Mouse (Mus musculus) neural tube, embryonic 15.5 days (tissue): ENCODE measurements around the gene Cdk18. TPM values are rescaled to one million over a fixed set of nuclear protein-coding genes. Genes with fewer than 3 reads are reported as not detected.

Experiments used
- ATAC-seq: fragments of 200-750 bp; cut with Nextera tagmentation; 2 replicates; pipeline ENCODE4 v1.8.0; 2017; ENCODE audit warnings: mild to moderate bottlenecking, moderate TSS enrichment, moderate library complexity; ENCODE audit not compliant: low FRiP score
- H3K27ac ChIP-seq: fragments of 300-500 bp; sonication (generic); replicated peaks from 2 replicates; pipeline ENCODE4 v1.5.1; 2015; ENCODE audit warnings: mild to moderate bottlenecking, inconsistent platforms
- H3K27me3 ChIP-seq: fragments of 300-500 bp; sonication (generic); replicated peaks from 2 replicates; pipeline ENCODE4 v1.6.1; 2015; ENCODE audit warnings: inconsistent platforms
- H3K36me3 ChIP-seq: fragments of 300-500 bp; sonication (generic); 2 replicates; pipeline ENCODE4 v1.6.1; 2015; ENCODE audit warnings: inconsistent platforms
- H3K4me1 ChIP-seq: fragments of 300-500 bp; sonication (generic); 2 replicates; pipeline ENCODE4 v1.6.1; 2015; ENCODE audit warnings: inconsistent platforms
- H3K4me2 ChIP-seq: fragments of 300-500 bp; sonication (generic); 2 replicates; pipeline ENCODE4 v1.6.1; 2015; ENCODE audit warnings: inconsistent platforms, mild to moderate bottlenecking, moderate library complexity
- H3K4me3 ChIP-seq: fragments of 300-500 bp; sonication (generic); replicated peaks from 2 replicates; pipeline ENCODE4 v1.5.1; 2015; ENCODE audit warnings: mild to moderate bottlenecking, inconsistent platforms
- H3K9ac ChIP-seq: fragments of 300-500 bp; sonication (generic); replicated peaks from 2 replicates; pipeline ENCODE4 v1.6.1; 2015; ENCODE audit warnings: mild to moderate bottlenecking, inconsistent platforms
- H3K9me3 ChIP-seq: fragments of 300-500 bp; sonication (generic); replicated peaks from 2 replicates; pipeline ENCODE4 v1.6.1; 2016; ENCODE audit warnings: inconsistent platforms
- WGBS: fragments of 180-500 bp; shearing (Covaris S2); methylation state at CpG from one replicate; pipeline ENCODE4 v1.1.7; 2015; ENCODE audit warnings: mixed read lengths; 5-methylcytosine and 5-hydroxymethylcytosine counted together
- polyA plus RNA-seq: library from polyadenylated mRNA; unstranded; fragments of >200 nt; fragmentation: Nextera tagmentation; extraction: Ambion mirVana; gene quantifications from 2 replicates; pipeline ENCODE4 v1.2.1, GENCODE M21; 2015

Gene Cdk18
- polyA plus RNA-seq, 1 experiment from 2014 or later = 0.68 TPM

DNA sequence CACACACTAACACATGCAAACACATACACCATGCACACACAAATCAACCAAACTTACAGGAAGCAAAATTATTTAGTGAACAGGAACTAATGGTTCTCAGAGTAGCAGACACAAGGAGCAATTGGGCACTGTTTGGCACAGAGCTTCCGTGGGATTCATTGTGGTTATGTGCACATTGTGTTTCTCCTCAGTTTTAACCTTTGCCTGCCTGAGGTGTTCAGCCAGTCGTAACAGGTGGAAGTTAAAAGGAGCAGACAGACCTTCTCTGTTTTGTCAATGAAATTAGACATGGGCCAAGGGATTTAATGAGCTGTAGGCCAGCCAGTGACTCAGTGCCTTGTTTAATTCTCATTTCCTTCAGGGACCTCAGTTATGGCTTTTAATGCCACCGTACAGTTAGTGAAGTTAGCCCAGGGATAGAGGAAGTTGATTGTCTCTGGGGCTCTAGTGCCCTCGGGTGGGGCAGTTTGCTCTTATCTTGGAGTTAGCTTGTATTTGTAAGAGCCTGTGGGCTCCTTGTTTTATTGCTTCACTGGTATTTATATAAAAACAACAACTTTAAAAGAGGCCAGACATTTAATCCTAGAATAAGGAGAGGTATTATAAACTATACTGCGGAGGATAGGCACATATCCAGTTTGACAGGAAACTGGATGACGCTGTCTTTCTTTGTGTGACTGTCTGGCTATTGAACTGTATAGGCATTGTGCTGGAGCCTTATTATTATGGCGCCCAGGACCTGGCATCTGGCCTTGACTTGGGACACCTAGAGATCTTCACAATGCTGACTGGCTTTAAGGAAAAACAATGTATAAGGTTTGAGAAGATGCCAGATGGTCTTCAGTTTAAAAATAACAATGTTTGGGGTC lies 54.1 kb downstream of the Cdk18 start:
- no peaks in the 10 kb centered on the region for H3K9me3 ChIP-seq
- no peak overlapping the region for H3K4me3 ChIP-seq
- H3K27ac ChIP-seq = no peak overlapping the region
- no peak overlapping the region for H3K4me2 ChIP-seq
- ATAC-seq = no peak
- H3K9ac ChIP-seq = no peak overlapping the region
- 62% methylated on average over 7 of the region's 7 CpGs for WGBS
- H3K4me1 ChIP-seq = no peaks in the 10 kb centered on the region
- H3K27me3 ChIP-seq = no peaks in the 10 kb centered on the region
- no peaks in the 10 kb centered on the region for H3K36me3 ChIP-seq

DNA sequence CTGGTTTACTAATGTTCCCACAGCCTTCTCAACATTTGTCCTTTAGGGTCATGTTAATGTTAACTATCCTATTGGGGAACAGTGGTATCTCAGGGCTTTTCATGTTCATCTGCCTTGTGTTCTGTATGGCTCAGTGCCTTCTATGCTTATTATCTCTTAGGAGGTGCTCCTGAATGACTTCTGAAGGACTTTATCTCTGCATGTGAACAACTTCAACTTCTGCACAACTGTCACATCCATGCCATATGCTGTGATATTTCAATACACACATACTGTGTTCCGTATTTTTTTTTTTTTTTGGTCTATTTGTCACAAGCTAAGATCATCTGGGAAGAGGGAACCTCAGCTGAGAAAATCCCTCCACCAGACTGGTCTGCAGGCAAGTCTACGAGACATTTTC lies 61.1 kb downstream of the Cdk18 start:
- no peaks in the 10 kb centered on the region for H3K4me1 ChIP-seq
- no peaks in the 10 kb centered on the region for H3K27me3 ChIP-seq
- H3K36me3 ChIP-seq = no peaks in the 10 kb centered on the region
- no peak overlapping the region for H3K9ac ChIP-seq
- ATAC-seq = no peak
- no peak overlapping the region for H3K4me2 ChIP-seq
- WGBS = 95% methylated on average over 2 of the region's 2 CpGs
- no peaks in the 10 kb centered on the region for H3K9me3 ChIP-seq
- no peak overlapping the region for H3K4me3 ChIP-seq
- H3K27ac ChIP-seq = no peak overlapping the region

DNA sequence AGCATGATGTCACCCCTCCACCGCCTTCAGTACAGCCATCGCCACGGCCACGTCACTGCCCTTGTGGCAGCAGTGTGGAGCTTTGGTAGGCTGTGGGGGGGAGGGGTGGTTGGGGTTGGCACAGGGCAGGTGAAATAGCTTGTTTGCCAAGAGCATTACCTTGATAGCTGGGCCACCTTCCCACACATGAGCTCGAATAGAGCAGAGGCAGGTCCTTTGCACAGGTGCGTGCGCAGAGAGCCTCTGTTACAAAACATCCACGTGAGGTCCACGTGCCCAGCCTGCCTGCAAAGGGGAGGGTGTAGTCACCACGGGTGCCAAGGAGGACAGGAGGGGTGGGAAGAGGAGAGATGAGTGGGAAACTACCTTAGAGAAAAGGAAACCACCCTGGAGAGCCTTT lies 63.9 kb downstream of the Cdk18 start:
- no peak overlapping the region for H3K9ac ChIP-seq
- 92% methylated on average over 10 of the region's 10 CpGs for WGBS
- ATAC-seq = no peak
- no peaks in the 10 kb centered on the region for H3K36me3 ChIP-seq
- H3K9me3 ChIP-seq = no peaks in the 10 kb centered on the region
- H3K4me3 ChIP-seq = no peak overlapping the region
- H3K4me2 ChIP-seq = no peak overlapping the region
- H3K27ac ChIP-seq = no peak overlapping the region
- no peaks in the 10 kb centered on the region for H3K4me1 ChIP-seq
- H3K27me3 ChIP-seq = no peaks in the 10 kb centered on the region

DNA sequence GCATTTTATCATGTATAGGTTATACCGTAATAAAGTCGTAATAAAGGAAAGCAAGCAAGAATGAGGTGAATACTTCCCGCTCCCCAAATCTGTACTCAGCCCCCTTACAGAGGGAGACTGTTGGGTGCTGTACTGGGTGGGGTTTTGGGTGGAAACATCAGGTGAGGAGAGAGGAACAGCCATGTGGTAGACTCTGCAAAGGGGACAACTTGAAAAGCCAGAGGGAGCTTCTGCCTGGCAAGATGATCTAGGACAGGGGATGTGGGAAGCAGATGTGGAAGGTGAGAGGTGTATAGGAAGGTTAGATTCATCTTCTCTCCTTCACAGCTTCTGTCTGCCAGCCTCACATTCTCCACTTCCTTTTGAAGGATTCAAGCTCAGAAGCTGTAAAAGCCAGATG lies 68.8 kb downstream of the Cdk18 start:
- no peaks in the 10 kb centered on the region for H3K36me3 ChIP-seq
- H3K27ac ChIP-seq = no peak overlapping the region
- peaks cover 31% of the 10 kb centered on the region for H3K27me3 ChIP-seq
- H3K9me3 ChIP-seq = no peaks in the 10 kb centered on the region
- no peak for ATAC-seq
- no peak overlapping the region for H3K4me3 ChIP-seq
- H3K4me1 ChIP-seq = peaks cover 15% of the 10 kb centered on the region
- no peak overlapping the region for H3K4me2 ChIP-seq
- H3K9ac ChIP-seq = no peak overlapping the region
- 93% methylated on average over 3 of the region's 3 CpGs for WGBS

DNA sequence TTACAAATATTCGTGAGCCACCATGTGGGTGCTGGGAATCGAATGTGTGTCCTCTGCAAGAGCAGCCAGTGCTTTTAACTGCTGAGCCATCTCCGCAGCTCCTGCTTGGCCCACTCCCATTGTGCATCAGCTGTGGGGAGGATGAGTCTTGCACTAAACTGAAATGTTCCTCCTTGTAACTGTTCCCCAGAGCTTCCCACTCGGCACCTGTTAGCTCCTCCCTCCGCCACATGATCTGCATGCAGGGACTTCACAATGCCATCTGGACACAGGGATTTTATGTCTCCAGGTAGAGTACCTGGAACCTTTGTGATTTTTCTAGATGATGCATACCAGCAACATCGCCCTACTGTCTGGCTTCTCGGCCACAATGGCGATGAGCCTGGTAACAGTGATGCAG lies 70.0 kb downstream of the Cdk18 start:
- Histone ChIP-seq H3K36me3 (no peaks in the 10 kb centered on the region), H3K27me3 (peaks cover 34% of the 10 kb centered on the region), H3K4me2 (no peak overlapping the region), H3K9me3 (no peaks in the 10 kb centered on the region), H3K4me1 (peaks cover 15% of the 10 kb centered on the region), H3K9ac (no peak overlapping the region), H3K4me3 (no peak overlapping the region), H3K27ac (no peak overlapping the region)
- ATAC-seq = no peak
- WGBS = 84% methylated on average over 8 of the region's 8 CpGs

DNA sequence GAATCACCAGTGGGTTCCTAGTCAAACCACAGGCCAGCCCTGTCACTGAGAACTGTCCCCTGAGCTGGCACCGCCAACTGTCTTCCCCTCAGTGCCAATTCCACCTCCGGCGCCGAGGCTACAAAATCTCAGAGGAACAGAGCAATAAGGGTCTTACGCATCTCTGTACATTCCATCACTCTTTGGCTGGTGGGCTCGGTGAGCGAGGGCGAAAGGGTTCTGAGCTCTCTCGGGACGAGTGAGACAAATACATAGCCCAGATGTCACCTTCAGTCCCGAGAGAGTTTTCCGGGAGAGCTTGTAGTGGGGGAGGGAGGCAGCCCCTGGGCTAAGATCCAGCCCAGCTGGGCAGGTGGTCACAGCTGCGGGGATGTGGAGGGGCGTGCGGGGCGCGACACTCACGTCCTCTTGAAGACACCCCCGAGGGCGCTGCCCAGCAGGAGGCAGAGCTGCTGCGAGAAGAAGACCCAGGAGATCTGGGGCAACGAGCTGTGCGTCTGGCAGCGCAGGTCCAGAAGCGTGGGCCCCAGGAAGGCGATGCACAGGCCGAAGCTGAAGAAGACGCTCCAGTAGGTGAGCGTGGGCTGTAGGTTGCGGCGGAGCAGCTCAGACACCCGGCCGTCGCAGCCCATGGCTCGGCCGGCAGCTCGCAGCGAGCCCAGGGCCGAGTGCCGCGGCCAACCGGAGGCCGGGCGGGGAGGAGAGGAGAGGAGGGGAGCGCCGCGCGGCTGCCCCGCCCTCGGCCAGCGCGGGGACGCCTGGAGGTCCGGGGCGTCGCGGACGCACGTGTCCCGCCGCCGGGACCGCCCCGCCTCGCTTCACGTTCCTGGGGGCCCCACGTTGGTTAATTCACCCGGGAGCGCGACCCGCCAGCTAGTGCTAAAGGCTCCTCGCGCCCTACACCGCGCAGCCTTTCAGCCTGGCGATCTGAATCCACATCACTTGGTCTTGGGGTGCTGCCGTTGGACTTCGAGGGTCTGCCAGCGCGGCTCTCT lies 71.9 kb downstream of the Cdk18 start, which contains the start of gene Mfsd4a:
Gene Mfsd4a, minus strand, starts transcription at position 802 of the 995 bp plus-strand sequence.
- WGBS = 2% methylated on average over 60 of the region's 80 CpGs
- Histone ChIP-seq H3K36me3 (no peaks in the 10 kb centered on the region), H3K4me3 (peak within 1 kb of the TSS; percentile 54), H3K4me2 (peak within 1 kb of the TSS; percentile 96), H3K27ac (no peak within 1 kb of the TSS), H3K27me3 (peaks cover 34% of the 10 kb centered on the region), H3K9me3 (no peaks in the 10 kb centered on the region), H3K4me1 (peaks cover 15% of the 10 kb centered on the region), H3K9ac (peak within 1 kb of the TSS; percentile 61)
- ATAC-seq = peak; percentile 86

DNA sequence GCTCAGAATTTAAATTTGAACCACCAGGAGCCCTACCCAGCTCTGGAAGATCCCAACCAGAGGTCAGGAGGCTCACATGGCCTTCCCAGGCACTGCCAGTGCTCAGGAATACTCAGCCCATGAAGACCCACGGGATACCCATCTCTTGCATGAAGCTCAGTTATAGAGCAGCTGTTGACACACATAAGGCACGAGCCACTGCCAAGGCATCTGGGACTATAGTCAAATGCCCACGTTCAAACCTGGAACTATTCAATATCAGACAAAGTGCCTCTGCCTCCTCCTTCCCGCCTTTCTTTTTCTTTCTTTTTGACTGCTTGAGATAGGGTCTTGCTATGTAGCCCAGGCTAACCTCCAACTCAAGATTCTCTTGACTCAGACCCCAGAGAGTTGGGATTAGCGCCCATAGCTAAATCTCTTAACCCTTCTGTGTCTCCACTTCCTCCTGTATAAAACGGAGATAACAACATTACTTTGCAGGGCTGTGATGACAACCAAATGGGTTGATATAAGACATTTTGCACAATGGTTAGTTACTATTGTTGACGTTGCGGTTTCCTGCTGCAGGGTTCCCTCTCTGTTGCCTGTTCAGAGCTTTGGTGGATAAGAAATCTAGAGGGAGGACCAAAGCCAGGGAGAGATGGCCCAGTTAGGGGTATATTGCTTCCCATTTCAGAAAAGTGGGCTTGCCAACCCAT lies 73.9 kb downstream of the Cdk18 start:
- no peak overlapping the region for H3K4me3 ChIP-seq
- no peak for ATAC-seq
- H3K4me1 ChIP-seq = peaks cover 15% of the 10 kb centered on the region
- H3K9ac ChIP-seq = no peak overlapping the region
- no peak overlapping the region for H3K4me2 ChIP-seq
- 81% methylated on average over 8 of the region's 8 CpGs for WGBS
- peaks cover 34% of the 10 kb centered on the region for H3K27me3 ChIP-seq
- no peaks in the 10 kb centered on the region for H3K9me3 ChIP-seq
- no peak overlapping the region for H3K27ac ChIP-seq
- no peaks in the 10 kb centered on the region for H3K36me3 ChIP-seq

DNA sequence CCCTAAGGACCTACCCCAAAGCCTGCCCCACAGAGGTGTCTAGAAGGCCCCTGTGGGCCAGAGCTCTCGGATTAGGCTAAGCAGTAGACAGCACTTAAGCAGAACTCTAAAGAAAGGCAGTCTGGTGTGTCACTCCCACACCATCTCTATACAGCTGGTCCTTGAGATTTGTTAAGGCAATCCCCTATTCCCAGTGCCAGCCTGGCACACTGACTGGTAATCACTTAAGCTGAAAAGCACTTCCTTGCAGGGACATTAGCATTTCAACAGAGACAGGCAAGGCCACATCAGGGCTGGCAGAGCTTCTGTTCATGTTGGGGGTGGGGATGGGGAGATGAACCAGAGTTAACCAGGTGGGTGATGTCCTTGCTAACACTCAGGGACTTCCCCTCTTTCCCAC lies 74.5 kb downstream of the Cdk18 start:
- 28% methylated on average over 1 of the region's 1 CpGs for WGBS
- no peak overlapping the region for H3K4me3 ChIP-seq
- H3K27ac ChIP-seq = no peak overlapping the region
- ATAC-seq = no peak
- H3K27me3 ChIP-seq = peaks cover 34% of the 10 kb centered on the region
- no peak overlapping the region for H3K4me2 ChIP-seq
- H3K4me1 ChIP-seq = peaks cover 15% of the 10 kb centered on the region
- H3K9ac ChIP-seq = no peak overlapping the region
- H3K36me3 ChIP-seq = no peaks in the 10 kb centered on the region
- H3K9me3 ChIP-seq = no peaks in the 10 kb centered on the region

DNA sequence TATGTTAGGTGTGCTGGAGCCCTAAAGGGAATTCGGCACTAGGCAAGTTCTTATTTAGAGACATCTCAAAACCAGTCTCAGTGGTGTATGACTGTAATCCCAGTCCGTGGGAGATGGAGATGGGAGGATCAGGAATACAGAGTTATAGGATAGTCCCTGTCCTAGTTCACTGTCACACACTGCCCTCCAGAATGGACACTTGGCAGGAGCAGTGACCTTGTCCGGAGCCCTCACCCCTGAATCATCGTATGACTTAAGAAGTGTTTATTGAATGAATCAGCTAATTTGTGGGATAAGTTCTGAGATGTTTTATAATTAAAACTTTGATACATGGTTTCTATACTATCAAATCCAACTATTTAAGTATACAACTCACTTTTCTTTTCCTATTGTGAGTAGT lies 76.4 kb downstream of the Cdk18 start:
- H3K9me3 ChIP-seq = no peaks in the 10 kb centered on the region
- no peak overlapping the region for H3K4me3 ChIP-seq
- H3K4me1 ChIP-seq = peaks cover 14% of the 10 kb centered on the region
- no peak overlapping the region for H3K4me2 ChIP-seq
- no peaks in the 10 kb centered on the region for H3K36me3 ChIP-seq
- H3K27ac ChIP-seq = no peak overlapping the region
- no peak for ATAC-seq
- no peak overlapping the region for H3K9ac ChIP-seq
- 88% methylated on average over 4 of the region's 4 CpGs for WGBS
- peaks cover 19% of the 10 kb centered on the region for H3K27me3 ChIP-seq
